Mouse (Mus musculus): ENCODE results near the gene Ralgapb.

GRCm38 (mm10) chr2:158534559-158534958 lies 124.9 kb downstream of the Ralgapb start:
- TF ChIP-seq POLR2A (IDR thresholded peaks at IDR 0.05; ENCODE audit: low read depth, low read length): no peak
- TF ChIP-seq CTCF (conservative IDR thresholded peaks at IDR 0.05; ENCODE audit: insufficient read depth, insufficient read length, low read depth, low read length): no peak
